Mouse (Mus musculus): Measurements from ENCODE around the gene 6030452D12Rik. TPM values are rescaled to one million over a fixed set of nuclear protein-coding genes. Genes with fewer than 3 reads are reported as not detected.

Gene 6030452D12Rik
- not detected for polyA plus RNA-seq (2015; fragmentation: Illumina TruSeq; extraction: RNeasy Lipid Tissue Mini Kit (QIAGEN cat#74804); ENCODE audit: low read depth, low replicate concordance)

DNA sequence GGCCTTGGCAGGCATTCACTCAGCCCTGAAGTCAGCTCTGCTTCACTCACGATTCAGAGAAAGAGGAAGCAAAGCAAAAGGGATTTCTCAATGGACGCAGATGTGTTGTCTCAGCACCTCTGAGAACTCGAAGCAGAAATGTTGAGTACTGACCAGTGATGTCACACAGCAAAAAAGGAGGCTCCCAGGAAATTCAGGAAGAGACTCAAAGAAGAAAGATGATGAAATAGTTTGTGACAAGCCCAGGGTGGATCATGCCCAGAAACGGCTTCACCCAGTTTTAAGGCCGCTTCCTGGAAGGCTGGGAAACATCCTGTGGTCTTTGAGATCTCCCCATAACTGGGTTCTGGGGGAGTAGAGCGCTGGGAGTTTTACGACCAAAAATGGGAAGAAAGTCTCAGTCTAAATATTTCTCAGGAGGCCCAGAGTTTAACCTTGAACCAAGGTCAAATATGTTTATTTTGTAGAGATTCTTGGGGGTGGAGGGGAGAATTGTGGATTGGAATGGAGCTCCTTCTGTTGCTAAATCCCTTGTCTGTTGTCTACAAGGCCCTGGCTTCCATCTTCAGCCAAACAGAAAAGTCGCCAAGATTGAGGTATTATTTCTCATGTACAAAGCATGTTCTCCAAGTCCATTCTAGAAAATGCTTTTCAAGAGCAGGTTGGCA, at the start of gene 6030452D12Rik:
Gene 6030452D12Rik (plus strand): TSS at position 505 of the 668 bp plus-strand sequence.

DNA sequence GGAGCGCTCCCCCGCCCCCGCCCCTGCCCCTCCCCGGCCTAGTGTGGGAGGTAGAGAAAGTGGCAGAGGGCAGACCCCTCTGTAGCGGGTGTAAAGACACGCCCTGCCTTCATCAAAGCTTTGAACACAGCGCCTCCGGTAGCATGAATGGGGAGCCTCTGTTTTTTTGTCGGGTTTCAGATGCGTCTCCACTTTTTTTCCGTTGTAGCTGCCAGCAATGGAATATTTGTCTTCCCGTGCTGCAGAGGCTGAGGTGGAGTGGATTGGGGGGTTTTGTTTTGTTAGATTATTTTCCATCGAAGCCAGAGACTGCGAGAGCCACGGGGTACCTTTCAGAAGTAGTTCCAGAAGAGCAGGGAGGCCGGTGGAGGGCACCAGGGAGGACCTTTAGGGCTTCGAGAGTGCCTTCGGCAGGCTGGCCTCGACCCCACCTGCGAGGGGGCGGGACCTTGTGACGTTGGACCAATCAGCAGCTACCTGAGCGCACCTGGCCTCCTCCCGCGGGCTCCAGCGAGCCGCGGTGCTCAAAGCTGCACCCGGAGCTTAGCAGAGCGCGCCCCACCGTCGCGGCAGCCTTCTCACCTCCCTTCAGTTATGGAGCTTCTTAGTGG, 10.1 kb downstream of the 6030452D12Rik start, which contains the start of gene Cdh3:
Gene Cdh3 (plus strand): TSS at position 527 of the 611 bp plus-strand sequence.

Other genes starting within 250 kb of the 6030452D12Rik start
- 37.3 TPM for gene Smpd3, start 162.5 kb upstream of the 6030452D12Rik start, polyA plus RNA-seq (2015; fragmentation: Illumina TruSeq; extraction: RNeasy Lipid Tissue Mini Kit (QIAGEN cat#74804); ENCODE audit: low read depth, low replicate concordance)
- gene Zfp90, start 85.2 kb upstream of the 6030452D12Rik start, polyA plus RNA-seq (2015; fragmentation: Illumina TruSeq; extraction: RNeasy Lipid Tissue Mini Kit (QIAGEN cat#74804); ENCODE audit: low read depth, low replicate concordance): 11.9 TPM
- 0.39 TPM for gene Cdh3, start 10.4 kb downstream of the 6030452D12Rik start, polyA plus RNA-seq (2015; fragmentation: Illumina TruSeq; extraction: RNeasy Lipid Tissue Mini Kit (QIAGEN cat#74804); ENCODE audit: low read depth, low replicate concordance)
- gene Gm10073, start 72.9 kb downstream of the 6030452D12Rik start, polyA plus RNA-seq (2015; fragmentation: Illumina TruSeq; extraction: RNeasy Lipid Tissue Mini Kit (QIAGEN cat#74804); ENCODE audit: low read depth, low replicate concordance): 9.3 TPM
- 0.62 TPM for gene Cdh1, start 102.8 kb downstream of the 6030452D12Rik start, polyA plus RNA-seq (2015; fragmentation: Illumina TruSeq; extraction: RNeasy Lipid Tissue Mini Kit (QIAGEN cat#74804); ENCODE audit: low read depth, low replicate concordance)
- gene Tango6, start 182.5 kb downstream of the 6030452D12Rik start, polyA plus RNA-seq (2015; fragmentation: Illumina TruSeq; extraction: RNeasy Lipid Tissue Mini Kit (QIAGEN cat#74804); ENCODE audit: low read depth, low replicate concordance): 2.8 TPM